Mouse (Mus musculus) gastrocnemius, postnatal 10 days (tissue): Measurements from ENCODE around the gene Il10rb. TPM values are rescaled to one million over a fixed set of nuclear protein-coding genes. Genes with fewer than 3 reads are reported as not detected.
"Not testable (repeated sequence)": the region's sequence is repeated elsewhere in the genome, so short reads cannot be mapped to it uniquely, and the experiment has no call there.

Experiments
- DNase-seq: peaks from one replicate; pipeline ENCODE4 v3.0.0; 2021; ENCODE audit warnings: mixed read lengths
- total RNA-seq, 2 experiments: library from RNA; stranded (reverse); gene quantifications; 2 replicates each; pipeline ENCODE4 v1.2.3; 2021

The Il10rb gene
- total RNA-seq, 2 experiments from 2014 or later: 13.4 to 17.0 TPM

- no peak for DNase-seq
Observed at GRCm38 (mm10) chr16:91416357-91416756, 10.4 kb downstream of the Il10rb start.

GRCm38 (mm10) chr16:91416938-91417337 is 11.0 kb downstream of the Il10rb start:
- DNase-seq: no peak

- no peak for DNase-seq
Observed at GRCm38 (mm10) chr16:91418531-91418930, 12.6 kb downstream of the Il10rb start.

DNA sequence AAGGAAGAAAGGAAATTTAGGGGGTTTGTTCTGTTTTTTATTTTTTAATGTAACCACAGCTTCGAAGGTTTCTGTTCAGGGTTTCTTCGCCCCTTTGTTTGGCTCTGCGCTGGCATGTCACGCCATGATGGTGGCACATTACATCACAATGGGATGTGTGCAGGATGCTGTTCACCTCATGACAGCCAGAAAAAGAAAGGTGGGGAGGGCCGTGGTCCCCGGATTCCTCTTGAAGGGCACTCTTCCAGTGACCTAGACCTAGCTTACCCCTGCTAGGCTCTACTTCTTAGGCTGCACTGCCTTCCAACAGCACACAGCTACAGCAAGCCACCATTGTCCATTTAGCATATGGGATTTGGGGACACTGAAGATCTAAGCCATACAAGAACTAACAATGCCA is 19.9 kb downstream of the Il10rb start:
- DNase-seq: no peak

GRCm38 (mm10) chr16:91426586-91426985 is 20.6 kb downstream of the Il10rb start:
- DNase-seq: no peak

DNA sequence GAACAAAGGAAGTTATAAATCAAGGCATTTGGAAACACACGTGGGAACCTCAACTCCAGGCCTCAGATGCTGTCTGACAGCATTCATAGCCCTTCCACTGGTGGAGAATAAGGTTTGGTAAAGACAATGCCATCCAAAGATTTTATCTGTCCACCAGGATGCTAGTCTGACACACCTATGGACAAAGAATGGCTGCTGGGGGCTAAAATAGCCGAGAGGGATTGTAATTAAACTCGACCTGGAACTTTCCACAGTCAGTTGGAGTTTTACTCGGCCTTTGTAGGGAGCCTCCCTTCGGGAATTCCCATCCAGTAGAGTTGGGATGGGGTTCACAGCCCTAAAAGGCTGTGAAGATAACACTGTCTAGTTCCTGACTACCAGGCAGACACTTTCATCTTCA is 21.5 kb downstream of the Il10rb start:
- DNase-seq: no peak

DNA sequence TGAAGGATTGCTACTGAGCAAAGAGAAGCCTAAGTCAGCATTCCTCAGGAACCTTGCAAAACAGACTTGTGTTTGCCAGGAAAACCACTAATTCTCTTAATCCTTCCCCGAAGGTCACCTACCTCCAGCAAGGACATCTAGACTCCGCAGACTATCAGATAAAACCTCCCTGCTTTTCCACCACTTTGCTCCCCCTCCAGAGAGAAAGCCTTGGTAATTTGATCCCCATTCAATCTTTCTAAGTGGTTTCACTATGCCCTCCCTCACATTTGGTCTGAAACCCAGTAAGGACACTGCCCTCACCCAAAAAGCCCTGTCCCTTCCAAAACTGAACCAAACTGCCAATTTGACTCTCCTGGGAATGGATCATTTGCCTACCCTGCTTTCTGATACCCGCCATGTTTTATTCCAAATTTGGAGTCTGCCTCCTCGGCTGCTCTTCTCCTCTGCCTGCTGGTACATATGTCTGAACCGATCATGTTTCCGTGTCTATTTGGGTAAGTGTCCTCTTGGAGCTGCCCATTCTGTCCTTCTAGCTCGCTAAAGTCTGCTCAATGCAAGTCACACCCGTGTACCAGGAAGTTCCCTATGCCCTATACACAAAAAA is 22.4 kb downstream of the Il10rb start:
- no peak for DNase-seq

- DNase-seq: no peak
Observed at GRCm38 (mm10) chr16:91432720-91433328, 26.9 kb downstream of the Il10rb start.

- no peak for DNase-seq
Observed at GRCm38 (mm10) chr16:91433329-91433933, 27.5 kb downstream of the Il10rb start.

- no peak for DNase-seq
Observed at GRCm38 (mm10) chr16:91434119-91434518, 28.2 kb downstream of the Il10rb start.

- no peak for DNase-seq
Observed at GRCm38 (mm10) chr16:91438081-91438480, 32.1 kb downstream of the Il10rb start.

DNA sequence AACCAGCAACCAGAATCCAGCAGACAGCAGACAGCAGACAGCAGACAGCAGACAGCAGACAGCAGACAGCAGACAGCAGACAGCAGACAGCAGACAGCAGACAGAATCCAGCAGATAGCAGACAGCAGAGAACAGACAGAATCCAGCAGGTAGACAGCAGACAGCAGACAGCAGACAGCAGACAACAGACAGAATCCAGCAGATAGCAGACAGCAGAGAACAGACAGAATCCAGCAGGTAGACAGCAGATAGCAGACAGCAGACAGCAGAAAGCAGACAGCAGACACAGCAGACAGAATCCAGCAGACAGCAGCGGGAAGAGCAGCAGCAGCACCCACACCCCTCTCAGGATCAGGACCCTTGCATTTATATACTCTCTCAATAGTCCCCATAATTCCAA is 32.6 kb downstream of the Il10rb start:
- DNase-seq: not testable (repeated sequence)

GRCm38 (mm10) chr16:91441366-91441765 is 35.4 kb downstream of the Il10rb start:
- peak; percentile 38 for DNase-seq

DNA sequence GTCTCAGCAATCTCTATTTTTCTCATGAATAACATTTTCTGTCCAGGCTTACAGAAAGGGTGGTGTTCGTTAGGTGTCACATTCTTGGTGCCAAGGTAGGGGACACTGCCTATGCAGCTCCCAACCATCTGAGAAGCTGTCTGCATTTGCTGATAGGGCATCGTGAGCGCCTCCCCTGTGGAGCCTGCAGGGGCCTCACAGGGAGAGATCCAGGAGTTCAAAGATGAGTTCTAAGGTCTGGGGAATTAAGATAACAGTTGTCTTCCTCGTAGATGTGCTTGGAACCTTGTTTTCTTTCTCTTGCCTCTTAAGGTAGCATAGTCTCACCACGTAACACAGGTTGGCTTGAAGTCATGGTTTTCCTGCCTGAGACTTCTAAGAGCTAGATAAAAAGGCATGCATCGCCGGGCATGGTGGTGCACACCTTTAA is 35.9 kb downstream of the Il10rb start:
- DNase-seq: no peak

DNA sequence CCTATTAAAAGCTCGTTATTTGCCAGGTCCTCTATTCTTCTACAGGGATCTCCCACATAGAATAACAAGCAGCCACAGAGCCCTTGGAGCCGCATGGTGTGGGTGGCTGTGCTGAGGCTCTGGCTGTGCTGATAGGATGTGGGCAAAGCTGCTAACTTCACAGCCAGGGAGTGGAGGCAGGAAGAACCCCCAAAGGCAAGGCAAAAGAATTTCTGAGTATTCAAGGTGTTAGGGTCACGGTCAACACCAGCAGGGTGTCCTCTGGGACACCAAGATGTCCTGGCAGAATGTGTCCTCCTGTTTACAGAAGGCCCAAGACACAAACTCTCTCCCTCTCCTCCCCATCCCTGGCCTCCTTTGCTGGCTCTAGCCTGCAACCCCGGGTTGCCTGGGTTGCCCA is 36.5 kb downstream of the Il10rb start:
- DNase-seq: no peak

DNA sequence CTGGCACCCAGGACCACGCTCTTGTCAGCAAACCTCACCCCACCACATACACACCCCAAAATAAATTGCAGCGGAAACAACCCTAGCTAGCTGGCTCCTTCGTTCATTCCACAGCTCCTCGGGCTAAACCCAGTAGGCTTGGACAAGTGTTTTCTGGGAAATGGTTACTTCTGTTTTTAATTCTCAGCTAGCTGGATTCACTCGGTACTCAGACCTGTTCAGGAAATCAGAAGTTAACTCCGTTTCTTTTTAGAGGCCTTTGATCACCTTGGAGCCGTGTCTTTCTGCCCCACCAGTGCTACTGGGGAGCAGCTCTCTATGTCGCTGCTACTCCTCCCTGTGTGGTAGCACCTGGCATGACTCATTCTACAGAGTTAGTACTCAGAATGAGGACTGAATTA is 37.2 kb downstream of the Il10rb start:
- DNase-seq: no peak

- no peak for DNase-seq
Observed at GRCm38 (mm10) chr16:91444847-91445246, 38.9 kb downstream of the Il10rb start.

- DNase-seq: no peak
Observed at GRCm38 (mm10) chr16:91445566-91445965, 39.6 kb downstream of the Il10rb start.

DNA sequence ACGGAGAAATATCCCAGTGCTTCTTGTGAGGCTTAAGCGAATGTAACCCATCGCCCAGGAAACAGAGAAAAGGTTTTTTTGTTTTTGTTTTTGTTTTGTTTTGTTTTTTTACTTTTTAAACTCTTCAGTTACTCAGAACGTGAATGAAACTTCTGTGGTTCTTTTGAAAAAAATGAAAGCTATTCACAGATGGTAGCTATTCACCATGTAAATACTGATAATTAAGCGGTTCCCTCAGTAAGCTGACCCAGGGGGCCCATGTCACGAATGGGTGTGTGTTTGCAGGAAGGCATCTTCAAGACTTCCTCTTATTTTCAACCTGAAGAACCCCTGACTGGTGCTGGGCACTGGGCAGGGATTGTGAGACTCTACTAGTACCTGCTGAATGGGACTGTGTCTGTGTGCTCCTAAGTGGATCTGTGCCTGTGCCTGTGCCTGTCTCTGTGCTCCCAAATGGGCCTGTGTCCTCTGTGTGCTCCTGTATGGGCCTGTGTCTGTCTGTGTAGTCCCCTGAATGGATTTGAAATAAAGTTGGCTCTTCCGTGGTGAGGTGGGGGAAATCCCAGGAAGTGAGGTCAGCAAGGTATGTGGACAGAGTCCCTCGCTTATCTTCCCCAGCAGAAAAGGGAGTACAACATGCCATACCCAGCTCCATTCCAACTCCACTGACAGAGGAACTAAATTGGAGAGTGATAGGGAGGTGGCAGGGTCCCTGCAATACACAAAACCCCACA is 41.0 kb downstream of the Il10rb start:
- DNase-seq: no peak

DNA sequence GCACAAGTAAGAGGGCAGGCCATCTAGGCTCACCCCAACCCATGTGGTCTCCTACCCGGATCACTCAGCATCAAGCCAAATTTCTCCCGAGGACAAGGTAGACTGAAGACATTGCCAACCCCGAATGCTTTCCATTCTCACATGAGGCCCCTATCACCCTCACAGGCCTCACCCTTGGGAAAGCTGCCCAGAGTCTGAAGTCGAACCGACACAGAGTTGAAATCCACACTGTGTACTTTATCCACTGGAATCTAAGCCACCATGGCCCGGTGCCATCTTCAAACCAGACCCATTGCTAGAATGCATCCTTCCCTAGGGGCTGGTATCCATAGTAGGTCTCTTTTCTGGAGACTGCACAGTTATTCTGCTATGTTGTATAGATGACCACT is 41.5 kb downstream of the Il10rb start:
- peak; percentile 37 for DNase-seq

DNA sequence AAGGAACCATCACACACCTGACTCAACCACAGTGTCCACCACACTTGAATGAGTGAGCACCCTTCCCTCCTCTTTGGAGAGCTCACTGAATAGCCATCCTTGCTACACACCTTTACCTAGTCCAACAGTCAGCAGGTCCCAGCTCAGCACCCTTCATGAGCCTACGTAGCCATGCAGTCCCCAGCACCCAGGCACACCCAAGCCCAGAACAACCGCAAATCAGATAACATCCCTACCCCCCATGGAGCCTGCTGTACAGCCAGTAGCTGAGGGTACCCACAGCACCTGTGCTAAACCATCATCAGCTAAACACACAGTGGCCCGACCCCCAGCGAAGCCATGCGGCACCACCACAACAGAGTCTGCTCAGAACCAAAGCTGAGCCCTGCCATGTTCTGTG is 42.1 kb downstream of the Il10rb start:
- DNase-seq: no peak

DNA sequence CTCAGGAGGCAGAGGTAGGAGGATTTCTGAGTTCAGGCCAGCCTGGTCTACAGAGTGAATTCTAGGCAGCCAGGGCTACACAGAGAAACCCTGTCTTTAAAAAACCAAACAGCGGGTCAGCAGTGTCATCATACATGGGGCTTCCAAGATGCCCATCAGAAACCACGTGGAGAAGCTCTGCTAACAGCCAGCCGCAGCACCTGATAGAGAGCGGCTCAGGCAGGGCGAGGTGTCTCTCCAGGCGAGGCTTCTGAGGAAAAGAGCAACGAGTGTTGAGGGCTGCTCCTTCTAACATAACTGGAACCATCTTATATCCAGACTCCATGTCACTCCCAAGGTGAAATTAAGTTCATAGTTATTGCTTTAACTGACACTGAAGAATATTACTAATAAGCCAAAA is 42.9 kb downstream of the Il10rb start:
- no peak for DNase-seq
